16 mouse cellular contexts compared by ENCODE assay signal in the genomic region with DNA sequence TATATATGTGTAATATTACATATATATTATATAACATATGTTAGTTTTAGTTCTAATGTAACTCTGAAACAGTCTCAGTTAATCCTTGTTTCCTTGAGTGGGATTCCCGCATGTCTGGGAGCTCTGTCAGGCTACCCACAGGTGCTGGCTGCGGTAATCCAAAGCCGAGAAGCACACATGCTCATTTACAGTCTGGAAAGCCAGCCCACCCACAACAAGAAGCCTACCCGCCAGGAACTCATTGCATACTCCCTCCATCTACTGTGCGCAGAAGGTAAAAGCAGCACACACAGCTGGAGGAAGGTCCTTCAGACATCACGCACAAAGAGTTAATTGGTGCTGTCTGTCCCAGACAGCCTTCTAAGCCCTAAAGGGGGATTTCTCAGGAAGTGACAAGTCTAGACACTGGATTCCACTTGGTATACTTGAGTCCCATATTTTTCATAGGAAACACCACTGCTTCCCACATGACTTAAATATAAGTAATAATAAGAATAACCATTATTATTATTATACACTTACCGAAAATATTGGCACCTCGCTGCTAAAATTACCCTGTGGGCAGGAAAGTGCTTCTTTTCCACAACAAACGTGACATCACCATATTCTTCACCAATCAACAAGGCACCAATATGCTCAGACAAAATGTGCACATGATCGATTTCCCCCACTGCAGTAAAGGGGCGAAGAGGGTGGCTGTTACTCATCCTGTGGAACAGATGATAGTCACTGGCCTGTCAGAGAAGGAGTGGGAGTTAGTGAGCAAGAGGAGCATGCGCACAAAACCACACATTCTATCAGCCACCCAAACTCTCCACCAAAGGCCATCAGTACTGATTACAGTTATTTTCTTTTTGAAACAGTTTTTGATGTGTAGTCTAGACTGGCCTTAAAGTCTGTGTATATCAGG. TPM values are rescaled to one million over a fixed set of nuclear protein-coding genes. Genes with fewer than 3 reads are reported as not detected.
DNase-seq lines count a peak whose midpoint lies in the region.
"Had no signal": no experiment of that assay in that cellular context is flagged by ENCODE, and none has a peak within 500 bp of the region (broad histone marks: within the 10 kb centered on the region; RNA-seq: fewer than 3 reads in every experiment).

No protein-coding gene starts in this region.

- peak; percentile 59 to 79 for DNase-seq in layer of hippocampus, adult 18-20 months (ENCODE audit: low spot score in 2 of 2)
- DNase-seq in layer of hippocampus, postnatal 10 days (ENCODE audit: low spot score in 2 of 2): no peak
- DNase-seq in CD4-positive helper T cell, adult 2 months (ENCODE audit: low read depth, low spot score): peak; percentile 45
- DNase-seq in CD4-positive, CD25-positive, alpha-beta regulatory T cell, adult 2 months (ENCODE audit: low read depth, low spot score): peak; percentile 77
- peak; percentile 51 for DNase-seq in induced T-regulatory cell, adult 2 months (ENCODE audit: low read depth)
- DNase-seq in kidney, postnatal 36 days: no peak
- DNase-seq in thymus, postnatal 10 days (ENCODE audit: low spot score in 2 of 2): no peak
- DNase-seq: adrenal gland, postnatal 36 days; cerebellum, adult 18-20 months; cerebellum, postnatal 36 days; gastrocnemius, postnatal 10 days; kidney, adult 2 months; kidney, postnatal 10 days; lung, adult 2 months; lung, postnatal 36 days; thymus, postnatal 25 days had no signal

RNA-seq across cellular contexts. Expression of gene Btbd9, which starts 46.4 kb away (rescaled TPM):
- 100 to 1,000 TPM; 153 to 166 TPM for total RNA-seq in layer of hippocampus, adult 18-20 months (2021)
- total RNA-seq in layer of hippocampus, postnatal 10 days (2021): 100 to 1,000 TPM; 104 to 109 TPM

Comparison
In these comparisons a context has a peak if more than half of its experiments do, and no peak if none do; other contexts are left out.
1. DNase-seq: peak in layer of hippocampus, adult 18-20 months (2 of 2), CD4-positive helper T cell, adult 2 months (single experiment), CD4-positive, CD25-positive, alpha-beta regulatory T cell, adult 2 months (single experiment) and induced T-regulatory cell, adult 2 months (single experiment); none in layer of hippocampus, postnatal 10 days (0 of 2), kidney, postnatal 36 days (0 of 2) and thymus, postnatal 10 days (0 of 2).